Mouse (Mus musculus) NIH3T3 (cell line): ENCODE data around the gene Zfp11.
"Not testable (repeated sequence)": the region's sequence is repeated elsewhere in the genome, so short reads cannot be mapped to it uniquely, and the experiment has no call there.

ENCODE experiments used
- DNase-seq: peaks from one replicate; pipeline ENCODE4 v3.0.0-alpha.2; 2012; ENCODE audit warnings: low read depth

The Zfp11 gene

GRCm38 (mm10) chr5:129670036-129670458 lies at the start of gene Zfp11:
Gene Zfp11 (minus strand): TSS chr5:129670099.
- peak; percentile 91 for DNase-seq

GRCm38 (mm10) chr5:129717016-129717415 lies 47.1 kb upstream of the Zfp11 start:
- DNase-seq, result no peak

- peak; percentile 97 for DNase-seq
Observed at GRCm38 (mm10) chr5:129715326-129715861, 45.5 kb upstream of the Zfp11 start, which contains the start of gene Mrps17. Gene Mrps17 (plus strand): TSS chr5:129715497.

GRCm38 (mm10) chr5:129708412-129708811 lies 38.5 kb upstream of the Zfp11 start, which contains the start of gene Sept14:
Gene Sept14 (minus strand): TSS chr5:129708512.
- DNase-seq, result no peak

- peak; percentile 56 for DNase-seq
Observed at GRCm38 (mm10) chr5:129703368-129703767, 33.5 kb upstream of the Zfp11 start.

- no peak for DNase-seq
Observed at GRCm38 (mm10) chr5:129701706-129702105, 31.8 kb upstream of the Zfp11 start.

GRCm38 (mm10) chr5:129700506-129700905 lies 30.6 kb upstream of the Zfp11 start:
- peak; percentile 37 for DNase-seq

- DNase-seq, result peak; percentile 3
Observed at GRCm38 (mm10) chr5:129690528-129690927, 20.6 kb upstream of the Zfp11 start.

- no peak for DNase-seq
Observed at GRCm38 (mm10) chr5:129687621-129688020, 17.7 kb upstream of the Zfp11 start.

GRCm38 (mm10) chr5:129685141-129685540 lies 15.2 kb upstream of the Zfp11 start:
- not testable (repeated sequence) for DNase-seq

GRCm38 (mm10) chr5:129669453-129670035 lies 355 bp downstream of the Zfp11 start:
- DNase-seq, result no peak

GRCm38 (mm10) chr5:129667851-129668250 lies 2.0 kb downstream of the Zfp11 start:
- no peak for DNase-seq

GRCm38 (mm10) chr5:129666271-129666909 lies 3.5 kb downstream of the Zfp11 start:
- DNase-seq, result no peak

- DNase-seq, result no peak
Observed at GRCm38 (mm10) chr5:129664090-129664489, 5.8 kb downstream of the Zfp11 start.

- no peak for DNase-seq
Observed at GRCm38 (mm10) chr5:129657931-129658330, 12.0 kb downstream of the Zfp11 start.

GRCm38 (mm10) chr5:129657016-129657415 lies 12.9 kb downstream of the Zfp11 start:
- DNase-seq, result no peak

- no peak for DNase-seq
Observed at GRCm38 (mm10) chr5:129650858-129651257, 19.0 kb downstream of the Zfp11 start.

GRCm38 (mm10) chr5:129632270-129633250 lies 37.3 kb downstream of the Zfp11 start:
- not testable (repeated sequence) for DNase-seq

GRCm38 (mm10) chr5:129626586-129626985 lies 43.3 kb downstream of the Zfp11 start:
- not testable (repeated sequence) for DNase-seq

- DNase-seq, result no peak
Observed at GRCm38 (mm10) chr5:129626099-129626498, 43.8 kb downstream of the Zfp11 start.

- DNase-seq, result no peak
Observed at GRCm38 (mm10) chr5:129621361-129621760, 48.5 kb downstream of the Zfp11 start.

- DNase-seq, result not testable (repeated sequence)
Observed at GRCm38 (mm10) chr5:129620600-129620999, 49.3 kb downstream of the Zfp11 start.
